Mouse (Mus musculus) thymus, postnatal 4 days (tissue): Measurements from ENCODE around the gene Nlgn2.
A peak's percentile ranks its signal among the peaks of the same experiment; 100 is the strongest.
"Not testable (repeated sequence)": the region's sequence is repeated elsewhere in the genome, so short reads cannot be mapped to it uniquely, and the experiment has no call there.

Source experiments
- DNase-seq: peaks from one replicate; pipeline ENCODE4 v3.0.0; 2021

The Nlgn2 gene

DNA sequence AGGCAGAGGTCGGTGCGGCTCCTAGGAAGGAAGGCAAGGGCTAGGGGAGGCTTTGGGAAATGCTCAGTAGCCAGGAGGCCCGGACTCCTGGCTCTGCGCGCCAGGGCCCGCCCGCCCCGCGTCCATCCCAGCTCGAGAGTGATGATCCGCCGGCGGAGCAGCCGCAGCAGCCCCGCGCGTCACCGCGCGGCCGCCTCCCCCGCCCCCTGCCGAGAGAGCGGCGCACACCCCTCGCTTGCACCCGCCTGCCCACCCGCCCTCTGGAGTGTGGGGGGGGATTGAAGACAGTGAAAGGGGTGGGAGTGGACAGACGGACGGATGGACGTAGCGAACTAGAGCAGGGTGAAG is at the start of gene Nlgn2:
Gene Nlgn2 (minus strand): TSS at position 181 of the 348 bp plus-strand sequence.
- no peak for DNase-seq

DNA sequence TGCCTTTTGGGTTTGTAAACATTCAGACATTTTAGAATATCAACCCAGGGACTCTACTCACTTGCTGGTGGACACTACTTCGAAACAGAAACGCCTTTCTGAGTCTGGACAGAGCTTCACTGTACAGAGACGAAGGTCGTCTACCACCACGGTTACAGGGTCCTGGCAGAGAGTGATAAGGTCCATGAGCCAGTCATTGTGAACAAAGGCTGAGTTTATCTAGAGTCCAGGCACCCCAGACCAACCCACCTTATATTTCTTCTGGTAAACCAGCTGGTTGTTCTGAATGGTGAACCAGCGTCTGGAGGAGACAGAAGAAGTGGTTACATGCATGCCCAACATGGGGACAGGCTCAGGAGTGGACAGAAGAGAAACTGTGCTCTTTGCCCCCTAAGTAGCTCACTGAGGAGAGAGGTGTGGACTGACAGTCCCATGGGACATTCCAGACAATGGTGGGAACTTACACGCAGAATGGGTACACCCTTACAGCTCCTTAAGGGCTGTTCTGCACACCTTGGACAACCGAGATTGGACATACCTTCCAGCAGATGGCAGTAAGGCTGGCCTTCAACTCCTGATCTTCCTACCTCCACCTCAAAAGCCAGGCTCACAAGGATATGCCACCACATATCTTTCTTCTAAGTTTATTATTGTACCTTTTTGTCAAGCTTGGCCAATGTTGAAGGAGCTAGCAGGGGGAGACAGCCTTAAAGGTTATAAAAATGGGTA is 49.5 kb upstream of the Nlgn2 start:
- peak; percentile 10 for DNase-seq

DNA sequence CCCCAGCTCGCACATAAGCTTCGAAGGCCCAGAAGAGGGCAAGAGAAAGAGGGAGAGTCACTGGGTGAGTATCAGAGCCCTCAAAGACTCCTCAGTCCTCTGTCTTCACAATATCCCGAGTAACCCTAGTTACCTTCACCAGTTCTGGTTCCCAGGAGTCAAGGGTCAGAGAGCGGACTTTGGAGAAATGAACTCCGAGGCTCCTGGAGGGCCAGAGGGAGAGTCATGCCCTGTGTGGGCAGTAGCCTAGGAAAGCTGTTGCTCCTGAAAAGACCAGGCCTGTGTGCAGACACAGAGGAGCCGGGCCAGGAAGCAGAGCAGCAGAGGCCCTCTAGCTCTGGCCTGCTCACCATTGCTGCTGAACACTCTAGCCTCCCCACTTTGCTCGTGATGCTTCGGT is 47.1 kb upstream of the Nlgn2 start:
- no peak for DNase-seq

DNA sequence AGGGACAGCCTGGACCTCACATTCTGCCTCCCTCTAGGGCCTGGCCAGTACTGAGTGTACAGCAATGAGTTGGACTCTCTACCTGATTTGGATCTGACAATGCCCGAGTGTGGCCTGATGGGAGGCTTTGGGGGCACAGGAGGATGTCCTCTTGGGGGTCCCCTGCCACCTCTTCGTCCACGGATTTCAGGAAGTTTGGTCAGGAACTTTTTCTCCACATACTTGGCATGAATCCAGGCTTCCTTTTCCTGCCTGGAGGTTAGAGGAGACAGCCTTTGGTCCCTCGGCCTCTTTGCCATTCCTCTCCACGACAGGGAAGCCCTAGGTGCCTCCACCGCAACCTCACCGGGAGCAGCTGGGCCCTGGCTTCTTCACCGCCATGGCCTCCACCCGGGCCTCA is 46.7 kb upstream of the Nlgn2 start:
- DNase-seq, result peak; percentile 14

DNA sequence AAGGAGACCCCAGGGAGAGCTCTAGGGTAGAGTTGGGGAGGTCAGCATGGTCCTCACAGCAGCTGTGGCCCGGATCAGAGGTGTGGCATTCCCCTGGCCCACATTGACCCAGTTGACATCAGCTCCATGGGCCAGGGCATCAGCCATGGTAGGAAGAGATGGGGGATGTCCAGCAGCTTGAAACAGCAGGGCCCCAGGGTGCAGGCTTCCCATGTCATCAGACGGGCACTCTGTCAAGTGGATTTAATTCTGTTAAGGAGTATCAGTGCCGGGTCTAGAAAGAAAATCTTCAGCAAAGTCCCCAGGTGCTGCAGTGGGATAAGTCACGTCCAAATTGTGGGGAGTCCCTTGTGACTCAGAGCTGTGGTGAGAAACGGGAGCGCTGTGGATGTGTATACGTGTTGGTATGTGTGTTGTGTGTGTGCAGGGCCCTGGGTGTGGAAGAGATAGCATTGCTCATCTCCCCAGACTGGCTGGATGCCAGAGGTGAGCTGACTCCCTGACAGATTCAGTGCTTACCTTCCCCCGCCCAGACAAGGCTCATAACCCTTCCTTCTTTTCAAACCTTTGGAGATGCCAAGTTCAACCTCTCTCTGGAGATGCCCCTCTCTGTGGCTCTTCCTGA is 46.1 kb upstream of the Nlgn2 start:
- peak; percentile 13 for DNase-seq

DNA sequence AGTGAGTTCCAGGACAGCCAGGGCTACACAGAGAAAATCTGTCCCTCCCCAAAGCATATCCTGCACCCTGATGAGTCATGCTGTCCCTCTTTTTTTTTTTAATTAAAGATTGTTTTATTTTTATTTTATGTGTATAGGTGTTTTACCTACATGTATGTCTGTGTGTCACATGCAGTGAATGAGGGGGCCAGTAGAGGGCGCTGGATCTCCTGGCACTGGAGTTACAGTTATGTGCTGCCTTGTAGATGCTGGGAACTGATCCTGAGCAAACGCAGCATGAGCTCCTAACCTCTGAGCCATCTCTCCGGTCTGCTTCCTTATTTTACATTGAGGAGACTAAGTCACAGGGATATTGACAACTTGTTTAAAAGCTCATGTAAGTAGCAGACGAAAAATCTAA is 45.5 kb upstream of the Nlgn2 start:
- DNase-seq, result peak; percentile 82

DNA sequence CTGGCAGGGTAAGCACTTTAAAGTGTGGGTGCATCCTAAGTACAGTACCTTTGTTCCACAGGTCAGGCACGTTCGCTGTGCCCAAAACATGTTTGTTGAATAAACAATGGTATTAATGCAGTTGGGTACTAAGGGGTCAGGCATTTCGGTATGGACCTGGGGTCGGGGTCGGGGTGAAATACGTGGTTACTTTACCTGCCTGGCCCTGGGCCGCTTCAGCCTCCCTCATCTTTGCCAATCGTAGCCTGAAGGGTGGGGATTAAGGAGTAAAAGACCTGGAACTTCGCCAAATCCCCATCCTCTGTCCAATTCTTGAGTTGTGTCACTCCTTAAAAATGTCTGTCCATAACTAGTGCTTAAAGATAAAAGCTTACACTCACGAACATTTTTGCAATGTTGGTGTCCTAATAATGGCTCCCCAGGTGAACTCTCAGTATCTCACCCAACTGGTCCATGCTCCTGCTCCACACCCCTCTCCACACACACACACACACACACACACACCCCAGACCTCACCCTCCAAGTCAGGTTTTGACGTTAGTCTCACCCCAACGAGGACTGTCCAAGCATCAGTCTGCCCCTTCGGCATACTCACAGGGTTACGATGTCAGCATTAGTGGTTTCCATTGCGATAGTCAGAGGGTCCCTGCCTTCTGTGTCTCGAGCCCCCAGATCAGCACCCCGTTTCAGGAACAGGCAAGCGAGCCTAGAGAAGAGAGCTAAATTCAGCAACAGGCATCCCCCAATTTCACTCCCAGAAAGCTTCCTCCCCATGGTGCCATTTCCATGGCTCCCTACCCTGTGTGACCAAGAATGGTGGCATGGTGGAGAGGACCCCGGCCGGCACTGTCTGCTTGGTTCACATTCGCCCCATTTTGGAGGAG is 44.4 kb upstream of the Nlgn2 start:
- DNase-seq, result peak; percentile 15

DNA sequence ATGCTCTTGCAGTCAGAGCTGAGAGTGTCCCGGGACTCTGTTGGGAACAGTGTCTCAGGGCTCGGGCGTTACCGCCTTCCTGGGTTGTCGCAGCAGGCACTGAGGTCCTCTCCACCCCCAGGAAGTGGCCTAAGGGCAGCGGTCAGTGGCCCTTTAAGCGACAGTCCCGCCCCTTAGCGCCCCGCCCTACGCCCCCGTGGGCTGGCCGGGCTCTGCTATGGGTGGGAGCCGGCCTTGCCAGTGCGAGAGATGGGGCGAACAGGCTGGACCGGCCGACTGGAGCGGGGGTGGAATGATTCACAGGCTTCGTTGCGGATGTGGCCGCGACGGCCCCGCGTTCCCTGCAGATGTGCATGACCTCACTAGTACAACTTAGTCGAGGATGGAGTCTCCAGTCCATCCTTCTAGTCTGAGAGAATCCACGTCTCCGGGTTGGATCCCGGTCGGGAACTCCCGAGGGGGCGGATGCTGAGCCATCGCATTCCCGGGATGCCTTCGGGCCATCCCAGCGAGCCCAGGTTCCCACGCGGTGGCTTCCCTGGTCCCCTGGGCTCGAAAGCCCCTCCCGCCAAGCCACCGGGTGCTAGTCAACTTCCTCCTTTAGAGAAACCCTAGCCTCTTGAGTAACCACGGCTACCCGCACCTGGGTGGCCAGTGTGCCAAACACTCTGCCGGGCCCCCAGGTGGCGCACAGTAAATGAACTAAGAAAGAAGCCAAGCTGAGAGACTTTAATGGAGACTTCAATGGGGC is 43.4 kb upstream of the Nlgn2 start, which contains the start of gene Kctd11:
Gene Kctd11 (minus strand): TSS at position 554 of the 751 bp plus-strand sequence.
- peak; percentile 85 for DNase-seq

DNA sequence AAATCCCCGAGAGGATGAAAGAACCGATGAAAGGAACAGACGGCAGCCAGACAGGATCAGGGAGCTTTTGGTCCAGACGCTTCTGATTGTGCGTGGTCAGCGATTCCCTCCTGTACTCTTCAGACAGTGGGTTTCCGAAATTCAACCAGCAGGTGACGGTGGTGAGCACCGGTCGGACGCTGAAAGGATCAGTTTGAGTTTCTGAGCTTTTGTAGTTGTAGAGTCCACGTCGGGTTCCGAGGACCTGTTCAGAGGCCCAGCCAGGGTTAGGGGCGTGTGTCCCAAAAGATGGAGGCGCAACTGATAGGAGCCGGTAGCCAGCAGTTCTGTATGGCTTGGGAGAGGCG is 42.9 kb upstream of the Nlgn2 start:
- peak; percentile 78 for DNase-seq

DNA sequence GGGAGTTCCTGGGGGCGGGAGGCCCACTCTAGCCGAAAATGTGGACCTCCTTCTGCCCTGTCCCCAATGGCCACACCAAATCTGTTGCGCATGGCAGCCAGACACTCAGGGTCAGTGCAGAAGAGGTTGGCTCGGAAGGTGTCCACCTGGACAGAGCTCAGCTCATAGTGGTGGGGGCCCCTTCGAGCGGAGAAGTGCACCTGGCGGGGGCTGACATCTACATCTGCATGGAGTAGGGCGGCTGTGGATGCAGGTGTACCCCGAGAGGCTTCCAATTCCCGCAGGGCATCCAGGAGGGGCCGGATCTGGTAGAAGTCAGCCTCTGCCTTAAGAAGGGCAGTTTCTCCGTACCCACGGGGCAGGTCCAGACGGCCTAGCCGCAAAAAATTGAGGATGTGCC is 42.1 kb upstream of the Nlgn2 start:
- peak; percentile 26 for DNase-seq

DNA sequence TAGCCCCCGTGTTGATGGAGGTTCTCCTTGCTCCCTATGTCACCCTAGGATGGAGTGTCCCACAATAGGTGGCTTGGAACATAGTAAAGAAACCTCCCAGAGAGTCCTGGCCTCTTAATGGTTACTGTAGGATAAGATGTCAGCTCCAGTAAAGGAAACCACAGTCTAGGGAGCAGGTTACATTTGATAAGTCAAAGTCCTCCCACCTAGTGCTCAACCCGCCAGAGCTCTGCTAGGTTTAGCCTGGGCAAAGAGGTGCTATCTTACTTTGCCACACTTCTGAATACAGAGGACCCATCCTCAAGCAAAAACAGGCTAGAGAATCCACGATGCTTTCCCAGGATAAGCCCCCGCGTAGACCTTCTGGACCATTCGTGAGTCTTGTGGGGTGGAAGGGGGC is 41.4 kb upstream of the Nlgn2 start:
- DNase-seq, result no peak

DNA sequence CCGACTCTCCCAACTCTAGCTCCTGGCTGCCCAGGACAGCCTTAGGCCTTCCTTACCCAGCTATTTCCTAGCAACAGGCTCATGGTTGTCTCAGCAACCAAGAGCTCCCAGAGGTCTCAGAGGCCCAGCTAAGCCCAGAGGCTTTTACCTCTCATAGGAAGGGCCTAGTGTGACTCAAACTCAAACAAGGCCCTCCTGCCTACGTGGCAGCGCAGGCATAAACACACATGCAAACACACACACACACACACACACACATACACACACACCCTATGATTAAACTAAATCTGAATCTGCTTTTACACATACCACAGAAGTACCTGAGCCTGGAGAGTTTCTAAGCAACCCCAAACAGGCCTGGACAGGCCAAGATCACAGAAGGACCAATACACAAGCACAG is 40.8 kb upstream of the Nlgn2 start:
- DNase-seq, result no peak

DNA sequence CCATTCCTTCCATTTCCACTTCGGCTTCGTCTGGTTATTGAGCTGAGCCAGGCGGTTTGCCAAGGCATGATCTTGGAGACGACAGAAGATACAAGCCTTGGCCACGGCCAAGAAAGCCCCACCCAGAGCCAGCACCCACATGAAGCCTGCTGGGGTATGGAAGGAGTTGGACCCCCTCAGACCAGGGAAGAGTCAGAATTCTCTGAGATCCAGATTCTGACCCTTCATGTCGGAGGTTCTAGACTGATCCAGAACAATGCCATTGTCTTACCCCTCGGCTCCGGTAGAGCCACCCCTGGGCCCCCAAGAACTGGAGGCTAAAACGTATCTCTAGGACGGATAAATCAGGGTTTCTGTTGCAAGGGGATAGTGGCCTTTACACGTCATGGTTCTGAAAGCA is 40.3 kb upstream of the Nlgn2 start, which contains the start of gene Tmem95:
Gene Tmem95 (minus strand): TSS at position 141 of the 400 bp plus-strand sequence.
- DNase-seq, result peak; percentile 15

DNA sequence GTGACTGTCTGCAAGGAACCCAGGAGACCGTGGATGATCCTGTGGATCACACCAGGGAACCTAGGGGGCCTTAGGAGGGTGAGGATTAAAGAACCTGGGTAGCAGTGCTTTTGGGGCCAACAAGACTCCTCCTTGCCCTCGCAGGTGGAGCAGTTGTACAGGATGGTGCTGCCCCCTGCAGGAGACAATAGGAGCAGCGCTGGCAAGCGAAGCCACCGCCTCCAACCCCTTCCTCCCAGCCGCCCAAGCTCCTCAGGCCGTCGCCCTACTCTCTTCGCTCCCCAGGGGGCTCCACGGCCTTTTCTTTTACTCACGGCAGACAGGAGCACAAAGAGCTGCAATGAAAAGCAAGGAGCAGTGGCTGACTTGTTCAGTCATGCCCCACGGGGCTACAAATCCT is 39.3 kb upstream of the Nlgn2 start:
- DNase-seq, result peak; percentile 97

DNA sequence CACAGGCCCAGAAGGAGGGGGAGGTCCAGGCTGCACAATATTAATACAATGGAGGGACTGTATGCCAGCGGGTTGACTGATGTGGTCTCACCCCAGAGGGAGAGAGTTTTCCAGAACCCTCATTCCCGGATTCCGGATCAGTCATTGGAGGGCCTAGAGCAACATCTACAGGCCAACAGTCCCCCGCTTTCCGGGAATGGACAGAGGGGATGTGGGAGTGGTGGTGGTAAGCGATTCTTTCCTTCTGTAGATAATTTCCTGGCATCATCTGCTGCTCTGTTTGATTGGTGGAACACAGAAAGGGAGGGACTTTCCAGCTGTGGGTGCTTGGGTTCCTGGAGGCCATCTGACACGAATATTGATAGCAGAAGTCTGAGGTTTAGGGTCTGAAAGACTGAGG is 38.6 kb upstream of the Nlgn2 start:
- DNase-seq, result no peak

DNA sequence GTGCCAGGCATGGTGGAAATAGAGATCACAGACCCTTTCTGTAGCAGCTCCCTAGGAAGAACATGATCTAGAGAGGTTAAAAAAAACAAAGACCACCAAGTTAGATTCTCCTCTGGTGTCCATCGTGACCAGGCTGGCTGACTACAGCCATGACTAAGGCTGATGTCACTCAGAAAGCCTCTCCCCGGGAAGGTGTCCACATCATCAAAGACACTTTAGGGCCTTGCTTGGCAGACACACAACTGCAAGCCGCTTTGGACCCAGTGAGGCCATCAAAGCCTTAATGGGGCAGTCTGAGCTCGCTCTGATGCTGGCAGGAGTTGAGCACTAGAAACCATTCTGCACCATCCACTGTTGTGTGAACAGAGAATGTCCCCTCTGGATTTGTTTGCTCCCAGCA is 34.9 kb upstream of the Nlgn2 start:
- no peak for DNase-seq

DNA sequence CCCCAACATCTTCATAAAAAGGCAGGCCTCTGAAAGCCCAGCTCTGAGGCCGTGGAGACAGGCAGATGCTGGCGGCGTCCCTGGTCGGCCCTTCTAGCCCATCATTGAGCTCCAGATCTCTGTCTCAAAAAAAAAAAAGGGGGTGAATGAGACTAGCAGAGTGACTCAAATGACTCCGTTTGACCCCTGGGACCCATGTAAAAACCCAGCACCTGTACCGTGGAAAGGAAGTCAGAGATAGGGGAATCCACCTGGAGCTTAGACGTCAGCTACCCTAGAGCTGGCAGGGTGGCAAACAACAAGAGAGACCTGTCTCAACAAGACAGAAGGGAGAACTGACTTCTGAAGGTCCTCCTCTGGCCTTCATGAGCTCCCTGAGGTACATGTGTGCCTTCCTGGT is 34.2 kb upstream of the Nlgn2 start:
- no peak for DNase-seq

DNA sequence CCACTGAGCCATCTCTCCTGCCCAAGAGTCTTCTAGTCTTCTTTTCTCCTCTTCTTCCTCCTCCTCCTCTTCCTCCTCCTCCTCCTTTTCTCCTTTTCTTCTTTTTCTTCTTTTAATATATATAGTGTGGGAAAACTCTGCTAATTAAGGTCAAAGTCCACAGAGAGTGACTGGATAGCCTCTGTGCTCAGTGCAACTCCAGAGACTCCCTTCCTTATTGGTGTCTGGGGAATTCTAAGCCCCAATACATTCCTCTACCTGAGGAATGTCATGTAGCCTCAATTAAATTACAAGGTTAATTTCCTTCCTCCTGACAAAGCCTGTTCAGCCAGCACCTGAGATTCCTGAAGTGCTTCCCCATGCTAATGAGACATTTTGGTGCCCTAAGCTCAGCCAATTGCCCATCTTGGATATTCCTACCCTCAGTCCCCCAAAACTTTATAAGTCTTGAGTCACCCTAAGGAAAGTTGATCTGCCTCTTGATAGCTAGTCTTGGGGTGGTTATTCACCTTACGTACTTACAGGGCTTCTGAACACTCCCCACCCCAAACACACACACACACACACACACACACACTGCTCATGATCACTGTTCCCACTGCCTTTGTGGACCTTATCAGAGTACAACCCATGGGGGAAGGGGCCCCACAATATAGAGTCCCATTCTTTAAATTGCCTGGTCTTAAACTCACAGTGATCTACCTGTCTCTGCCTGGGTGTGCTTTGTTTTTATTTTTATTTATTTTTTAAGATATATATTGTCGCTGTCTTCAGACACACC is 32.9 kb upstream of the Nlgn2 start:
- DNase-seq, result no peak

DNA sequence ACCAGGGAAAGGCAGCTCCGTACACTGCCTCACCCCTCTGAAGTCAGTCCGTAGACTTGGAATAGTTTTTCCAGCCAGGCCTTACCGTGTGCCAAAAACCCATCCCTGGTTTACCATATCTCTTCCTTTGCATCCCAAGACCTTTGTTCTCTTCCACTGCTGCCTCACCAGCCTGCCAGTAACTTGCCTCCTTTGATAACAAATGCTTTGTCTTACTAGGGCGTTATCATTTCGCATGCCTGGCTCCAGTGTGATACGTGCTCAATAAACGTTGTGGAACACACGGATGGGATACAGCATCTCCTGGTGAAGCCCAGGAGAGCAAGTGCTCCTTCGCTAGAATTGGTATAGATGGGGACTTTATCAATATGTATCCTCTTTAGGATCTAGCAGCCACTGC is 29.8 kb upstream of the Nlgn2 start:
- no peak for DNase-seq

DNA sequence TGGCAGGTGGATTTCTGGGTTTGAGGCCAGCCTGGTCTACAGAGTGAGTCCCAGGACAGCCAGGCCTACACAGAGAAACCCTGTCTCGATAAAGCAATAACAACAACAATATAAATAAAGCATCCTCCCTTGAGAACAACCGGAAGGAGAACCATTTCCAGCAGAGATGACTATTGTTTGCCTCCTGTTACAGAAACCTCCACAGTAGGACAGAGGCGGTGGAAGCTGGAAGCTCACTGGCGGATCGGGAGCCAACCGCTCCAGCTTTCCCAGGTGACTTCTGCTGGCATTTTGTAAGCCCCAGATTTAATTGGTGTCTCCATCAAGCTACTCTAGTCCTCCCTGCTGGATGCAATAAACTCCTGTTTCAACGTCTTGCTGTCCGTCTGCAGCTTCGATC is 28.0 kb upstream of the Nlgn2 start:
- DNase-seq, result no peak

DNA sequence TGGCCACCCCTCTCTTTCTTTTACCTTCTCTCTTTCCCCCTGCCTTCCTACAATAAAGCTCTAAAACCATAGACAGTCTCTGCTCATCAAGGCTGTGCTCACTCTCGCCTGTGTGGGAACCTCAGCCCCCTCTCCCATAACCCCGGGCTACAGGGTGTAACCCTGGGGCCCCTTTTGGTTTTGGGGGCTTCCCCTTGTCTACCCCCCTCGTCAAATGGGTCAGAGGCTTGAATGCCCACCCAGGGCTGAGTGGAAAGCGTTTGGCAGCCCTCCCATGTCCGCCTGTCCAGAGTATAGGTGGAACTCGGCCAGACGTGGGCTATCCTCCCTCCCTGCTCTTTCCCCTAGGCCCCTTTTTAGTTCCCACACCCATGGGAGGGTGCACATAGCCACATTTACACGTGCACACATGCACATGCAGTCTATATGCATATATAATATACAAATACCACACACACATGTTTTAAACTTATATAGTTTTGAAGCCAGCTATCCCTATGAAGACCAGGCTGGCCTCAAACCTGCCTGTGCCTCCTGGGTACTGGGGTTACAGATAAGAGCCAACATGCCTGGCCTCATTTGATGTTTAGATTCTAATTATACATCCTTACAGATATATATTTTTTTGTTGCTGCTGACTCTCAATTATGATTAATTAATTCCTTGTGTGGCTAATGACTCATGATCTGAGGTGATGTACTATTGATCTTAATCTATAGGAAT is 26.7 kb upstream of the Nlgn2 start:
- no peak for DNase-seq

DNA sequence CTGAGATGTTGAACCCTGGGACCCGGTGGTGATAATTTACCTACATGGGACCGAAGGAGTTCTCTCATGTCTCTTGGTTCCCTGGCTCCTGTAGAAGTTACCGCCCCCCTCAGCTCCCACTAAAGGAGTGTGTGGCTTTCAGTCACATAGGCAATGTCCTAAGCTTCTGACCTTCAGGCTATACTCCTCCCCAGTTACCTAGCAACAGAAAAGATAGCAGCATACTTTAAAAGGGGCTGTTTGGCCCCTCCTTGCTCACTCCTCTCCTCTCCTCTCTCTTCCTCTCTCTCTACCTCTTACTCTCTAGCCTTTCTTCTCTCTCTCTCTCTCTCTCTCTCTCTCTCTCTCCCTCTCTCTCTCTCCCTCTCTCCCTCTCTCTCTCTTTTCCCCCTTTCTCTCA is 26.1 kb upstream of the Nlgn2 start:
- not testable (repeated sequence) for DNase-seq
